Mouse (Mus musculus): Measurements from ENCODE around the gene Usp21. TPM values are rescaled to one million over a fixed set of nuclear protein-coding genes. Genes with fewer than 3 reads are reported as not detected.
"Not testable (repeated sequence)": the region's sequence is repeated elsewhere in the genome, so short reads cannot be mapped to it uniquely, and the experiment has no call there.

The Usp21 gene
- polyA plus RNA-seq, 1 experiment from 2014 or later, result 74.8 TPM

GRCm38 (mm10) chr1:171306157-171306556 lies 18.4 kb upstream of the Usp21 start:
- not testable (repeated sequence) for DNase-seq (ENCODE audit: low spot score); H3K36me3 ChIP-seq; H3K27ac ChIP-seq; H3K4me1 ChIP-seq; H3K27me3 ChIP-seq (ENCODE audit: insufficient read depth, poor library complexity, severe bottlenecking); H3K4me3 ChIP-seq; H3K9me3 ChIP-seq
- 75% methylated on average over 5 of the region's 5 CpGs for WGBS

DNA sequence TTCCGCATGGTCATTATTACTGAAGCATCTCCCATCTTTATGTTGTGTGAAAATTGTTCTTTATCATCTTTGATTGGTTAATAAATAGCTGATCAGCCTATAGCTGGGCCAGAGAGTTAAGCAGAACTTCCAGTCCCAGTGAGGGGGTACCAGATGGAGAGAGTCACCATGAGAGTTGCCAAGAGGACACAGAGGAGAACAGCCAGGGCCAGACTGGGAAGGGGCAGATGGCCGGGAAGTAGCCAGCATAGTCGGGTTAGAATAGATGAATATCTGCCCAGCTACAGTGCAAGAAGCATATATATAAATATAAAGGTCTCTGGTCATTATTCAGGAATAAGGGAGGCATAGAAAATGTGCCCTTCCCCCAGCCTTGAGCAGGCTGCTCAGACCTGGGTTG lies 10.4 kb upstream of the Usp21 start:
- Histone ChIP-seq H3K27me3 (ENCODE audit: insufficient read depth, poor library complexity, severe bottlenecking) (peaks cover 18% of the 10 kb centered on the region), H3K4me1 (peaks cover 7% of the 10 kb centered on the region; the same call in 1 of the 2 replicates), H3K4me3 (no peak overlapping the region), H3K36me3 (no peaks in the 10 kb centered on the region), H3K27ac (no peak overlapping the region), H3K9me3 (no peaks in the 10 kb centered on the region)
- DNase-seq (ENCODE audit: low spot score), result no peak
- WGBS, result 56% methylated on average over 3 of the region's 3 CpGs

DNA sequence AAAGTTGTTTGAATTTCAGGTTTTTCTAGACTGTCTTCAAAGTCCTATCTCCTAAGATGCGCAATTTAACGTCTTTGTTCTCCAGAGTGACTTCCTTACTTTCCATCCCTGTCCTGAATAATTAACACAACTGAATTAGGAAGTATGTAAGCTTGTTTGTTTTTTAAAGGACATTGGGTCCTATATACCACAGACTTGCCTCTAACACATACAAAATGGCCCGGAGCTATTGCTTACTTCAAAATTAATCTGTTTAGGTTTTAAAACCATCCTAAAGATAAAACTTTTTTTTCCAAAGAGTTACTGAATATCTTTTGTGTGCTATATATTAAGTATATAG lies 7.2 kb upstream of the Usp21 start:
- peaks cover 14% of the 10 kb centered on the region for H3K36me3 ChIP-seq
- H3K4me3 ChIP-seq, result peak overlapping the region; percentile 76
- no peak for DNase-seq (ENCODE audit: low spot score)
- peaks cover 18% of the 10 kb centered on the region for H3K27me3 ChIP-seq (ENCODE audit: insufficient read depth, poor library complexity, severe bottlenecking)
- peaks cover 8% of the 10 kb centered on the region; the same call in 1 of the 2 replicates for H3K4me1 ChIP-seq
- no peaks in the 10 kb centered on the region for H3K9me3 ChIP-seq
- 14% methylated on average over 3 of the region's 3 CpGs for WGBS
- H3K27ac ChIP-seq, result peak overlapping the region; percentile 99

- 1% methylated on average over 42 of the region's 42 CpGs for WGBS
- H3K36me3 ChIP-seq, result peaks cover 19% of the 10 kb centered on the region
- DNase-seq (ENCODE audit: low spot score), result peak; percentile 92
- peak within 1 kb of the TSS; percentile 99 for H3K27ac ChIP-seq
- H3K9me3 ChIP-seq, result no peaks in the 10 kb centered on the region
- peaks cover 18% of the 10 kb centered on the region for H3K27me3 ChIP-seq (ENCODE audit: insufficient read depth, poor library complexity, severe bottlenecking)
- H3K4me1 ChIP-seq, result peaks cover 8% of the 10 kb centered on the region; the same call in 1 of the 2 replicates
- H3K4me3 ChIP-seq, result peak within 1 kb of the TSS; percentile 76
These were observed 6.7 kb upstream of the Usp21 start, which contains the start of gene Ufc1 for GRCm38 (mm10) chr1:171294298-171295062. Gene Ufc1, minus strand, starts transcription at chr1:171295024.

DNA sequence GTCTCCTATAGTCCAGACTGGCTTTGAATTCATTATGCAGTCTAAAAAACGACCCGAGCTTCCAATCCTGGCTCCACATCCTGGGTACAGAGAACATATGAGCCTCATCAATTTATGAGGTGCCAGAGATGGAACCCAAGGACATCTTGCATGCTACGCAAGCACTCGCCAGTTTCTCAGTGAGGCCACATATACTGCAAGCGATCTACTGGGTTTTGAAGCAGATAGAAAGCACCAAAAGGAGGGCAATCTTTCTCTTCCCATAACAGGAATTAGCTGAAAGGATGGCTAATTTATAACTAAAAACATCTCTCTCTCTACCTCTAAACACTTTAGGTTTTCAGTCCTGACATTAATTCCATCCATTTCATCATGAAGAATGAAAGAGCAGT lies 6.1 kb upstream of the Usp21 start:
- Histone ChIP-seq H3K36me3 (peaks cover 25% of the 10 kb centered on the region), H3K9me3 (no peaks in the 10 kb centered on the region), H3K27ac (peak overlapping the region; percentile 99), H3K27me3 (ENCODE audit: insufficient read depth, poor library complexity, severe bottlenecking) (peaks cover 18% of the 10 kb centered on the region), H3K4me3 (peak overlapping the region; percentile 76), H3K4me1 (peaks cover 8% of the 10 kb centered on the region; the same call in 1 of the 2 replicates)
- 47% methylated on average over 5 of the region's 5 CpGs for WGBS
- DNase-seq (ENCODE audit: low spot score), result no peak

GRCm38 (mm10) chr1:171293351-171293750 lies 5.6 kb upstream of the Usp21 start:
- peaks cover 8% of the 10 kb centered on the region; the same call in 1 of the 2 replicates for H3K4me1 ChIP-seq
- H3K36me3 ChIP-seq, result peaks cover 31% of the 10 kb centered on the region
- H3K9me3 ChIP-seq, result no peaks in the 10 kb centered on the region
- H3K27ac ChIP-seq, result 0 out of 2 replicates have a peak overlapping the region, but pooled peaks have one; percentile 99
- H3K4me3 ChIP-seq, result peak overlapping the region; percentile 76
- H3K27me3 ChIP-seq (ENCODE audit: insufficient read depth, poor library complexity, severe bottlenecking), result peaks cover 13% of the 10 kb centered on the region
- WGBS, result 86% methylated on average over 3 of the region's 3 CpGs
- DNase-seq (ENCODE audit: low spot score), result no peak

DNA sequence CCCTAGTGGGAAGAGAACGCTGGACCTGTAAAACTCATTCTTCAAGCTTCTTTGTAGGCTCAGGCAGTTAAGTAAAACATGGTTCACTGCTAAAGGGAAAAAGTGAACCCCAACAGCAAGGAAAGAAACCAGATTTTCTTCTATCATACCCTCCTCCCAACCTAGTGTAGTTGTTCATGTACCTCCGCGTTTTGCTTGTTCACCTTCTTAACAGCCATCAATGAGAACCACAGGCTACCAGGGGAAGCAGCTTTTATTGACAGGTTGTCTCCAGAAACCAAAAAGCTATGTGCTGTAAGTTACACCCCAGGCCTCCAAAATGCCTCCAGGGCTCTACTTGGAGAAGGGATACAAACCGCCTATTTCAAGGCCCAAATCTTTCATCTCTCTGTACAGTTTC lies 537 bp upstream of the Usp21 start:
- H3K27me3 ChIP-seq (ENCODE audit: insufficient read depth, poor library complexity, severe bottlenecking), result no peaks in the 10 kb centered on the region
- H3K4me1 ChIP-seq, result peaks cover 27% of the 10 kb centered on the region
- H3K27ac ChIP-seq, result peak overlapping the region; percentile 97
- 69% methylated on average over 4 of the region's 4 CpGs for WGBS
- peak overlapping the region; percentile 86 for H3K4me3 ChIP-seq
- no peaks in the 10 kb centered on the region for H3K9me3 ChIP-seq
- H3K36me3 ChIP-seq, result peaks cover 65% of the 10 kb centered on the region
- DNase-seq (ENCODE audit: low spot score), result no peak

- WGBS, result 87% methylated on average over 19 of the region's 19 CpGs
- Histone ChIP-seq H3K4me3 (peak overlapping the region; percentile 86; the same call in 1 of the 2 replicates), H3K27me3 (ENCODE audit: insufficient read depth, poor library complexity, severe bottlenecking) (no peaks in the 10 kb centered on the region), H3K36me3 (peaks cover 72% of the 10 kb centered on the region), H3K4me1 (peaks cover 36% of the 10 kb centered on the region), H3K9me3 (no peaks in the 10 kb centered on the region), H3K27ac (peak overlapping the region; percentile 18; the same call in 1 of the 2 replicates)
- DNase-seq (ENCODE audit: low spot score), result no peak
These were observed 1.3 kb downstream of the Usp21 start for GRCm38 (mm10) chr1:171286517-171286916.

DNA sequence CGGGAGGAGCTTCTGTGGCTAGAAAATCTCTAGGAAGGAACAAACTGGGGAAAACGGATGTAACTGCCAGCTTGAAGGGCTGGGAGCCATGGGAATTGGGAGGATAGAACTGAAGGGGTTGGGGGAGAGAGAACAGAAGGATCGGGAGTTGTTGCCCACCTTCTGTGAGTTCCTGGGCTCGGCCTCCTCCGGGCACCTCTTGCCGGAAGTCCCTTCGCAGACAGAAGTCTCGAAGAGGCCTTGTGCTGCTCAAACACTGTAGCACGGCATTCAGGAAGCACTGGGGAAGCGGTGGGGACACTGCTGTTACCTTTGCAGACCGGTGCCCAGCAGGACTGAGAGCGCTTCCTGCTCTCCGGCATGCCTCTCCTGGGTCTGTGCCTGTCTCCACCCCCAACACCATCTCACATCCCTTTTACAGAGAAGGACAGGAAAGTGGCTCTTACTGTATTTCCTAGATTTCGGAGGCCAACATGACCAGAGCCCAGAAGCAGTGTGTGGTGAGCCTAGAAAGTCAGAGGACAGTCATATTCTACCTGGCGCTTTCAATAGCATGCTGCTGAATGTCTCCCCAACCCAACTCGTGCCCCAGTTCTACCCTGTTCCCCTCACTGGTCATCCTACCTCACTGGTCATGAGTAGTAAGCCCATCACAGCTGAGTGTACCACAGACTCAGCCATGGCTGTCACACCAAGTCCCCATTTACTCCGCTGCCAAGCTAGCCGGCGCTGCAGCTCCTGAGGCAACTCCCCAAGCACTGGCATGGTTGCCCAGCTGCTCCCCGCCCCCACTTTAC lies 2.5 kb downstream of the Usp21 start:
- Histone ChIP-seq H3K4me1 (peaks cover 39% of the 10 kb centered on the region), H3K4me3 (no peak overlapping the region), H3K27ac (no peak overlapping the region), H3K27me3 (ENCODE audit: insufficient read depth, poor library complexity, severe bottlenecking) (no peaks in the 10 kb centered on the region), H3K9me3 (no peaks in the 10 kb centered on the region), H3K36me3 (peaks cover 66% of the 10 kb centered on the region)
- DNase-seq (ENCODE audit: low spot score), result peak; percentile 72
- WGBS, result 79% methylated on average over 20 of the region's 20 CpGs

DNA sequence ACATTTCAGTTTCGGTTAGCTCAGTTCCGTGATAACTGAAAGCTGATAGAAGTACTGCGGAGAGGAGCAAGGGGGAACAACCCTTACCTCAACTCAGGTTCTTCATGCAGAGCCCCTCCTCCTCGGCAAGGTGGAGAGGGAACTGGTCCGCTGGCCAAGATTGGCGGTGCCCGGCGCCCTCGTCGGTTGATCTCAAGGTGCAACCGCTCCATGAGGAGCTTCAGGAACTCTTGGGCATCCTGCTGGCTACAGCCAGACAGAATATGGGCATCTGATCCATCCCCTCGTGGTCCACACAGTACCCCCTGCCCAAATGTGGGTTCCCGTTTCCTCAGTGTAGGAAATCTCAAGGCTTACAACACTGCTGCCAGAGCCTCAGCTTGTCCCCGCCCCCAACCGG lies 3.3 kb downstream of the Usp21 start:
- Histone ChIP-seq H3K9me3 (no peaks in the 10 kb centered on the region), H3K36me3 (peaks cover 59% of the 10 kb centered on the region), H3K4me1 (peaks cover 45% of the 10 kb centered on the region), H3K27ac (no peak overlapping the region), H3K27me3 (ENCODE audit: insufficient read depth, poor library complexity, severe bottlenecking) (no peaks in the 10 kb centered on the region), H3K4me3 (no peak overlapping the region)
- no peak for DNase-seq (ENCODE audit: low spot score)
- WGBS, result 92% methylated on average over 15 of the region's 15 CpGs

- H3K4me3 ChIP-seq, result no peak overlapping the region
- 93% methylated on average over 18 of the region's 18 CpGs for WGBS
- H3K27me3 ChIP-seq (ENCODE audit: insufficient read depth, poor library complexity, severe bottlenecking), result no peaks in the 10 kb centered on the region
- peaks cover 55% of the 10 kb centered on the region for H3K36me3 ChIP-seq
- no peaks in the 10 kb centered on the region for H3K9me3 ChIP-seq
- peak; percentile 74 for DNase-seq (ENCODE audit: low spot score)
- H3K4me1 ChIP-seq, result peaks cover 45% of the 10 kb centered on the region
- no peak overlapping the region for H3K27ac ChIP-seq
These were observed 4.3 kb downstream of the Usp21 start for GRCm38 (mm10) chr1:171283188-171284160.

GRCm38 (mm10) chr1:171282086-171282805 lies 5.5 kb downstream of the Usp21 start:
- Histone ChIP-seq H3K4me3 (peak overlapping the region; percentile 77), H3K4me1 (peaks cover 39% of the 10 kb centered on the region), H3K27ac (peak overlapping the region; percentile 83; the same call in 1 of the 2 replicates), H3K36me3 (peaks cover 63% of the 10 kb centered on the region), H3K27me3 (ENCODE audit: insufficient read depth, poor library complexity, severe bottlenecking) (no peaks in the 10 kb centered on the region), H3K9me3 (no peaks in the 10 kb centered on the region)
- 72% methylated on average over 18 of the region's 18 CpGs for WGBS
- DNase-seq (ENCODE audit: low spot score), result peak; percentile 72

Measured in heart, embryonic 10.5 days (tissue).